Mouse (Mus musculus): ENCODE data around the gene 1810046K07Rik. TPM values are rescaled to one million over a fixed set of nuclear protein-coding genes. Genes with fewer than 3 reads are reported as not detected.

The 1810046K07Rik gene
- polyA plus RNA-seq, 1 experiment from 2014 or later = not detected

DNA sequence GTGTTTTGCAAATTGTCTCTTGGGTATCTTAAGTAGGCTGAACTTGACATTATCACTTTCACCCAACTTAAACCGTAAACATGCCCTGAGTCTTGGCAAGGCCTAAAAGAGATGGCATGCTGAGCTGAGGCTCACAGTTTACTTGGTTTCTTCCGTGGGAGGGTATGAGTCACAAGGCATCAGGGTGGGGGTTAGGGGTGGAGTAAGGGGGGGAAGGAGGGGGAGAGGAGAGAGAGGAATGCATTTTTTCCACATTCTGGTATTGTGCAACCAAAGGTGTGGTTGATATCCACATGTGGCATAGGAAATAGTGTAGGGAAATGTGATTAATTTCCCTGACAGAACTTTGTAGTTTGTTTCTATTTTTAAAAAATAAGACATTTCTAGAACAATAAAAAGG is 42.6 kb downstream of the 1810046K07Rik start:
- ATAC-seq (replicated peaks; ENCODE audit: low FRiP score, low read depth) (no peak), DNase-seq (ENCODE audit: low spot score) (peak; percentile 24)
- Histone ChIP-seq H3K9ac (ENCODE audit: low read depth, low read length) (no peak overlapping the region), H3K4me1 (replicated peaks; ENCODE audit: insufficient read depth, low read length) (no peaks in the 10 kb centered on the region), H3K4me3 (replicated peaks; ENCODE audit: low read depth, low read length) (no peak overlapping the region), H3K27ac (no peak overlapping the region), H3K9me3 (replicated peaks; ENCODE audit: low read length) (no peaks in the 10 kb centered on the region), H3K4me2 (ENCODE audit: low read length) (no peak overlapping the region), H3K27me3 (ENCODE audit: insufficient read depth, low read length) (no peaks in the 10 kb centered on the region), H3K36me3 (ENCODE audit: insufficient read depth, low read length) (no peaks in the 10 kb centered on the region)
- 38% methylated on average over 2 of the region's 2 CpGs for WGBS
- no peak for TF ChIP-seq CTCF (IDR thresholded peaks at IDR 0.05; ENCODE audit: low read depth)

DNA sequence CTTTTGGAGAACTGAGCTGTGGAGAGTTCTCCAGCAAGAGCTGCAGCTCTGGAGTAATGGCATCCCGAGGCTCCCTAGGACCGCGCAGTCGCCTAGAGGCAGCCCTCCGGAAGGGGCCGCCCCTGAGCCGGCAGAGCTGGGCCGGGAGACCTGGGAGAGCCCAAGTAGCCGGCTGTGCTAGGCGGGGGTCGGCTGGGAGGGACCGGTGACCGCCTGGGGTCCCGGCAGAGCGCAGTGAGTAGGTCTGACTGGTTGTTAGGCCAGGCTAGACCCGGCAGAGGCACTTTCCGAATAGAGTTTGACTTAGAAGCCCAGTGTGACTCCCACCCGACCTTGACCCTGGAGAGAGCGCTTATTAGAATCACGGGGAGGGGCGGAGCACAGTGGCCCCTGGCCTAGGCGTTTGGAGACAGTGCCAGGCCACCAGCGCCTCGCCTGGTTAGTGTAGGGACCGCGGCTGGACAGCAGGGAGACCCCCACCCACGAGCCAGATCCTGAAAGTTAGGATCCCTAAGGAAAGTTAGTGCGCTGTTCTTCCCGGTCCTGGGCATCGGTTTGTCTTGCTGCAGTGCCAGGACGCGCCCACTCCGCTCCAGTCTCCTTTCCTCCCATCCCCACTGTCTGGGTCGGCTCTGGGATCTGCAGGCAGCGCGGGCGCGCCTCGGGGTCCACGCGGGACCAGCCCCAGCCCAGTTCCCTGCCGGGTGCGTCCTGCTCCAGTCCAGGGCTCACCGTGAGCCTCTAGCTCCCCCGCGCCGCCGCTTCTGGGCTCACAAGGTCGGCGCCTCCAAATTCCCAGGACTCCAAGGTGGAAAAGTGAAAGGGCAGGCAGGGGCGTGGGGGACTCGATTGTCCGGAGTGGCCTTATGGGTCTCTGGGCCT is 50.0 kb downstream of the 1810046K07Rik start, which contains the start of gene Colca2:
TSS of gene Colca2 (minus strand) at position 70 of the 882 bp plus-strand sequence.
- Histone ChIP-seq H3K36me3 (ENCODE audit: insufficient read depth, low read length) (no peaks in the 10 kb centered on the region), H3K4me3 (replicated peaks; ENCODE audit: low read depth, low read length) (peak within 1 kb of the TSS; percentile 61), H3K4me1 (replicated peaks; ENCODE audit: insufficient read depth, low read length) (0 out of 2 replicates have a peak, but pooled peaks cover 4% of the 10 kb centered on the region), H3K27me3 (ENCODE audit: insufficient read depth, low read length) (0 out of 2 replicates have a peak, but pooled peaks cover 4% of the 10 kb centered on the region), H3K27ac (peak within 1 kb of the TSS; percentile 76), H3K9me3 (replicated peaks; ENCODE audit: low read length) (no peaks in the 10 kb centered on the region), H3K9ac (ENCODE audit: low read depth, low read length) (peak within 1 kb of the TSS; percentile 74), H3K4me2 (ENCODE audit: low read length) (peak within 1 kb of the TSS; percentile 95)
- ATAC-seq (replicated peaks; ENCODE audit: low FRiP score, low read depth) = peak; percentile 97
- peak; percentile 55 for TF ChIP-seq CTCF (IDR thresholded peaks at IDR 0.05; ENCODE audit: low read depth)
- peak; percentile 94 for DNase-seq (ENCODE audit: low spot score)
- WGBS = under 1% methylated on average over 52 of the region's 53 CpGs

DNA sequence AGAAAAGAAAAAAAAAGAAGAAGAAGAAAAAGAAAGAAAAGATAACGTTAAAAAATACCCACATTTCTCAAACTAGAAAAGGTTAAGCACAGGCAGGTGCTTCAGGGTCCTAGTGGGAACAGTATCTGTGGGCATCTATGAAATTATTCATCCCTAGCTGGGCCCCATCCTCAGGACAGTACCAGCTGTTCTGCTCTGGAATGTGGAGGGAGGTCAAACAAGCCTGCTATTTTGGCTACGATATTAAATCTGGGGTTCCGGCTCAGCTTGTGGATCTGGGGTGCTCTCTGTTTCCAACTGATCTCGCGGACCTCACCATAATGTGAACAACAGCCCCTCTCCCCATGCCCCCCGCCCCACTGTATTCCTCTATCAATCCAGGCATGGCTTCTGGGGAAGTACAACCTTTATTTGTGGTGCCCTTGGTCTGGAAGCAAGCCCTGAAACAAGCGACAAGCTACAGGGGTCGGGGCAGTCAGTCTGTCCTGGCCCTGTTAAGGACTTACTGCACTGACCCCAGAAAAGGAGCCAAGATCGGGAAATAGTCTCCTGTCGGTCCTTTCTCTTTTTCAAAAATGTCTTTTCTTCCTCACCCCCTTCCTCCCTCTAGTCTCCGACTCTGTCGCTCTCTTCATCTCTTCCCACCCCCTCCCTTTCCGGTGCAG is 50.8 kb downstream of the 1810046K07Rik start:
- 0 out of 2 replicates have a peak, but pooled peaks cover 4% of the 10 kb centered on the region for H3K27me3 ChIP-seq (ENCODE audit: insufficient read depth, low read length)
- peak overlapping the region; percentile 74 for H3K9ac ChIP-seq (ENCODE audit: low read depth, low read length)
- 0 out of 2 replicates have a peak, but pooled peaks cover 4% of the 10 kb centered on the region for H3K4me1 ChIP-seq (replicated peaks; ENCODE audit: insufficient read depth, low read length)
- no peaks in the 10 kb centered on the region for H3K36me3 ChIP-seq (ENCODE audit: insufficient read depth, low read length)
- H3K4me3 ChIP-seq (replicated peaks; ENCODE audit: low read depth, low read length) = peak overlapping the region; percentile 61
- WGBS = 16% methylated on average over 13 of the region's 13 CpGs
- H3K4me2 ChIP-seq (ENCODE audit: low read length) = peak overlapping the region; percentile 95
- H3K27ac ChIP-seq = peak overlapping the region; percentile 76
- ATAC-seq (replicated peaks; ENCODE audit: low FRiP score, low read depth) = no peak; the same call in 1 of the 2 replicates
- H3K9me3 ChIP-seq (replicated peaks; ENCODE audit: low read length) = no peaks in the 10 kb centered on the region
- no peak for TF ChIP-seq CTCF (IDR thresholded peaks at IDR 0.05; ENCODE audit: low read depth)
- peak; percentile 47 for DNase-seq (ENCODE audit: low spot score)

DNA sequence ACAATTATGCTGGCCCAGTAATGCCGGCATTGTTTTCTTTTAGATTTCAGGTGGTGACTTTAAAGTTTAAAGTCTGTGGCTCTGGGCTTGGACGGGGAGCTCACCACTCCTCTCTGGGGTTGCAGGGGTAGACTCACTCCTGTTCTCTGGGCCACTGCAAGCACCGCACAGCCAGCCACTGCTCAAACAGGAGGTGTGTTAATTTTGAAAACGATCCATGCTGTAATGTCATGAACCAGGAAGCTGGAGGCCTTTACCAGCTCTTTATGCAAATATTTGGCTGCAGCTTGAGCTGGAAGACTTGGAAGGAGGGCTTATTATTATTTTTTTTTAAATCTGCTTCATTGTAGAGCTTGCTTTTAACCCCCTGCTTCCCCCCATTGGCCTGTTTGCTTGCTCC is 54.0 kb downstream of the 1810046K07Rik start:
- H3K27ac ChIP-seq = no peak overlapping the region
- DNase-seq (ENCODE audit: low spot score) (no peak), ATAC-seq (replicated peaks; ENCODE audit: low FRiP score, low read depth) (no peak)
- H3K4me3 ChIP-seq (replicated peaks; ENCODE audit: low read depth, low read length) = no peak overlapping the region
- no peaks in the 10 kb centered on the region for H3K9me3 ChIP-seq (replicated peaks; ENCODE audit: low read length)
- H3K36me3 ChIP-seq (ENCODE audit: insufficient read depth, low read length) = no peaks in the 10 kb centered on the region
- WGBS = 25% methylated on average over 4 of the region's 4 CpGs
- H3K27me3 ChIP-seq (ENCODE audit: insufficient read depth, low read length) = no peaks in the 10 kb centered on the region
- H3K4me1 ChIP-seq (replicated peaks; ENCODE audit: insufficient read depth, low read length) = 0 out of 2 replicates have a peak, but pooled peaks cover 4% of the 10 kb centered on the region
- H3K4me2 ChIP-seq (ENCODE audit: low read length) = no peak overlapping the region
- no peak overlapping the region for H3K9ac ChIP-seq (ENCODE audit: low read depth, low read length)
- no peak for TF ChIP-seq CTCF (IDR thresholded peaks at IDR 0.05; ENCODE audit: low read depth)

DNA sequence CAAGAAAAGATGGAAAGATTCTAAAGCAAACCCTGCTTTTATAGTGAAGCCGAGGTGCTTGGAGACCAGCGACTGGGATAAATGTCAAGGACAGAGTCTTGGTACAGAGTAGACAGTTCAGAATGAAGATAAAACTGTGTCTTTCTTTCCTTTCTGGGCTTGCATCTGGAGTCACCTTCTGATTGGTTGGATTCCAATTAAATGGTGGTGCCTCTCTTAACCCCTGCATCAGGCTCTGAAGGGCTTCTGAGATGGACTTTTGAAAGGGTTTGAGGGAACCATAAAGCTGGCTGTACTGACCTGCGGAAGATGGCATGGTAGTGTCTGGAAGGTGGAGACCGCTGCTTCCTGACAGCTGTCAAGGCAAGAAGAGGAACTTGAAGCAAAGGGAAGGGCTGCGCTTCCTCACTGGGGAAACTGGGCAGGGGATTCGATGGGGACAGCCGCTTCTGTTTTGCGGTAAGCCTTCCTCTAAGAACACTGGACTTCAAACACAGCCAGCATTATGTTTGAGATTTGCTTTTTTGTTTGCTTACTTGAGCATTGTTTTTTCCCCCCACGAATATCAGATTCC is 55.0 kb downstream of the 1810046K07Rik start:
- H3K9me3 ChIP-seq (replicated peaks; ENCODE audit: low read length) = no peaks in the 10 kb centered on the region
- H3K4me3 ChIP-seq (replicated peaks; ENCODE audit: low read depth, low read length) = no peak overlapping the region
- no peak for DNase-seq (ENCODE audit: low spot score)
- no peak overlapping the region for H3K9ac ChIP-seq (ENCODE audit: low read depth, low read length)
- H3K4me1 ChIP-seq (replicated peaks; ENCODE audit: insufficient read depth, low read length) = 0 out of 2 replicates have a peak, but pooled peaks cover 4% of the 10 kb centered on the region
- WGBS = 66% methylated on average over 9 of the region's 9 CpGs
- no peak overlapping the region for H3K4me2 ChIP-seq (ENCODE audit: low read length)
- no peak for TF ChIP-seq CTCF (IDR thresholded peaks at IDR 0.05; ENCODE audit: low read depth)
- ATAC-seq (replicated peaks; ENCODE audit: low FRiP score, low read depth) = no peak
- no peaks in the 10 kb centered on the region for H3K36me3 ChIP-seq (ENCODE audit: insufficient read depth, low read length)
- no peak overlapping the region for H3K27ac ChIP-seq
- no peaks in the 10 kb centered on the region for H3K27me3 ChIP-seq (ENCODE audit: insufficient read depth, low read length)

DNA sequence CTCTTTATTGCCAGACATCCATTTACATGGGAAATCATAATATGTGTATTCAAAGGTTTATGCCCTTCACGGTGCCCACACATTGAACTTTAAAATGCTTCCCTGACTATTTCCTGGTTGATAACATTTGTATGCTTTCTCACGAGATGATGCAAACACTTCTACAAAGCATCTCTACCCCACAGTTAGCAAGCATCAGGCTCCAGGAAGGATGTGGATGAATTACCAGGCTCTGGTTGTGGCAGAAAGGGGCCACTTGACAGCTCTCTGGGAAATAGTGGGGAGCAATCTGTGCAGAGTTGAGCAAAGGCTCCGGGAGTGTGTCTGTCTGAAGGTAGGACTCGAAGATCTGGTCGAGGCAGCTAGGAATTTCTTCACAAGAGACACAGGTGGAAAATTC is 56.6 kb downstream of the 1810046K07Rik start:
- no peak for TF ChIP-seq CTCF (IDR thresholded peaks at IDR 0.05; ENCODE audit: low read depth)
- no peaks in the 10 kb centered on the region for H3K9me3 ChIP-seq (replicated peaks; ENCODE audit: low read length)
- H3K36me3 ChIP-seq (ENCODE audit: insufficient read depth, low read length) = no peaks in the 10 kb centered on the region
- no peak for DNase-seq (ENCODE audit: low spot score)
- ATAC-seq (replicated peaks; ENCODE audit: low FRiP score, low read depth) = no peak
- no peaks in the 10 kb centered on the region for H3K4me1 ChIP-seq (replicated peaks; ENCODE audit: insufficient read depth, low read length)
- H3K4me2 ChIP-seq (ENCODE audit: low read length) = no peak overlapping the region
- WGBS = 69% methylated on average over 5 of the region's 5 CpGs
- H3K4me3 ChIP-seq (replicated peaks; ENCODE audit: low read depth, low read length) = no peak overlapping the region
- H3K27ac ChIP-seq = no peak overlapping the region
- no peaks in the 10 kb centered on the region for H3K27me3 ChIP-seq (ENCODE audit: insufficient read depth, low read length)
- H3K9ac ChIP-seq (ENCODE audit: low read depth, low read length) = no peak overlapping the region
